Comparison of ENCODE assay signal across 8 mouse cellular contexts in genomic region chr10:79682916-79683582, GRCm38 (mm10). TPM values are rescaled to one million over a fixed set of nuclear protein-coding genes. Genes with fewer than 3 reads are reported as not detected.
DNase-seq lines count a peak whose midpoint lies in the region; ATAC-seq lines count a peak whose summit lies in the region.

No protein-coding gene starts in this region.

- H3K9me3 ChIP-seq in forebrain, embryonic 12.5 days, result no peaks in the 10 kb centered on the region
- no peaks in the 10 kb centered on the region for H3K9me3 ChIP-seq in limb, embryonic 11.5 days (ENCODE audit: control insufficient read depth, low read length)
- H3K9me3 ChIP-seq in midbrain, embryonic 12.5 days, result no peaks in the 10 kb centered on the region

- peak; percentile 52 to 58 for DNase-seq in right cerebral cortex, adult 2 months (ENCODE audit: low spot score in 2 of 2)
- no peak for DNase-seq in right cerebral cortex, adult 18-20 months
- DNase-seq in heart, postnatal 36 days, result peak; percentile 60 to 70
- peak; percentile 78 for DNase-seq in limb, embryonic 11.5 days (ENCODE audit: low spot score)
- DNase-seq in thymus, postnatal 14 days, result peak; percentile 78

- ATAC-seq in forebrain, embryonic 12.5 days (ENCODE audit: low FRiP score), result no peak
- no peak for ATAC-seq in limb, embryonic 11.5 days (ENCODE audit: insufficient number of reproducible peaks, low FRiP score, low TSS enrichment, low read depth)
- no peak for ATAC-seq in midbrain, embryonic 12.5 days (ENCODE audit: low FRiP score, low read depth)

- H3K27ac ChIP-seq in brown adipose tissue, adult 24 weeks (replicated peaks; ENCODE audit: low read depth, low read length), result peak overlapping the region; percentile 97
- H3K27ac ChIP-seq in forebrain, embryonic 12.5 days, result peak overlapping the region; percentile 86
- H3K27ac ChIP-seq in limb, embryonic 11.5 days (replicated peaks; ENCODE audit: low read depth, low read length), result no peak overlapping the region; the same call in 1 of the 2 replicates
- H3K27ac ChIP-seq in midbrain, embryonic 12.5 days (replicated peaks), result no peak overlapping the region

- intact Hi-C loops in heart, postnatal 36 days (cut with DNase I), result no loop called here

- 5% methylated on average over 10 of the region's 10 CpGs for WGBS in forebrain, embryonic 12.5 days
- 9% methylated on average over 10 of the region's 10 CpGs for WGBS in limb, embryonic 11.5 days
- WGBS in midbrain, embryonic 12.5 days, result 7% methylated on average over 10 of the region's 10 CpGs

- peak overlapping the region; percentile 88 for H3K9ac ChIP-seq in forebrain, embryonic 12.5 days
- peak overlapping the region; percentile 79 for H3K9ac ChIP-seq in limb, embryonic 11.5 days (ENCODE audit: low read length)
- H3K9ac ChIP-seq in midbrain, embryonic 12.5 days (replicated peaks), result peak overlapping the region; percentile 87

- peaks cover 11% of the 10 kb centered on the region; the same call in 1 of the 2 replicates for H3K4me1 ChIP-seq in brown adipose tissue, adult 24 weeks (ENCODE audit: control insufficient read depth, insufficient read depth, insufficient read length, low read length)
- H3K4me1 ChIP-seq in forebrain, embryonic 12.5 days, result peaks cover 27% of the 10 kb centered on the region
- H3K4me1 ChIP-seq in limb, embryonic 11.5 days (ENCODE audit: control insufficient read depth, insufficient read depth, low read length), result peaks cover 12% of the 10 kb centered on the region
- H3K4me1 ChIP-seq in midbrain, embryonic 12.5 days, result peaks cover 23% of the 10 kb centered on the region

- H3K4me2 ChIP-seq in forebrain, embryonic 12.5 days, result peak overlapping the region; percentile 94
- H3K4me2 ChIP-seq in limb, embryonic 11.5 days (ENCODE audit: low read depth, severe bottlenecking), result peak overlapping the region; percentile 85
- peak overlapping the region; percentile 83 for H3K4me2 ChIP-seq in midbrain, embryonic 12.5 days (replicated peaks)

- peaks cover 41% of the 10 kb centered on the region for H3K36me3 ChIP-seq in forebrain, embryonic 12.5 days (replicated peaks)
- peaks cover 22% of the 10 kb centered on the region for H3K36me3 ChIP-seq in limb, embryonic 11.5 days (ENCODE audit: control insufficient read depth, insufficient read depth, low read length)
- H3K36me3 ChIP-seq in midbrain, embryonic 12.5 days, result peaks cover 40% of the 10 kb centered on the region

- H3K4me3 ChIP-seq in brown adipose tissue, adult 24 weeks (ENCODE audit: insufficient read depth, low read depth, low read length), result peak overlapping the region; percentile 94
- peak overlapping the region; percentile 90 for H3K4me3 ChIP-seq in forebrain, embryonic 12.5 days (replicated peaks)
- peak overlapping the region; percentile 81 for H3K4me3 ChIP-seq in limb, embryonic 11.5 days (ENCODE audit: low read depth, low read length)
- peak overlapping the region; percentile 92 for H3K4me3 ChIP-seq in midbrain, embryonic 12.5 days

- 0 out of 2 replicates have a peak, but pooled peaks cover 3% of the 10 kb centered on the region for H3K27me3 ChIP-seq in forebrain, embryonic 12.5 days
- H3K27me3 ChIP-seq in limb, embryonic 11.5 days (ENCODE audit: control insufficient read depth, insufficient read depth, low read length), result no peaks in the 10 kb centered on the region
- H3K27me3 ChIP-seq in midbrain, embryonic 12.5 days, result peaks cover 3% of the 10 kb centered on the region; the same call in 1 of the 2 replicates

RNA-seq across cellular contexts. Expression of gene Cdc34, which starts 1.1 kb away (rescaled TPM):
- 181 and 274 TPM in 2 replicates for polyA plus RNA-seq in brown adipose tissue, adult 24 weeks (2012; ENCODE audit: insufficient read depth, insufficient read length, missing spikeins)
- 129 and 141 TPM in 2 replicates for polyA plus RNA-seq in forebrain, embryonic 12.5 days (2016; fragmentation: Nextera tagmentation; extraction: Ambion mirVana)
- total RNA-seq in heart, postnatal 36 days (2021), result 100 to 1,000 TPM; 178 to 198 TPM
- 171 and 175 TPM in 2 replicates for polyA plus RNA-seq in limb, embryonic 11.5 days (2014; fragmentation: Nextera tagmentation; extraction: Ambion mirVana)
- 139 and 156 TPM in 2 replicates for polyA plus RNA-seq in midbrain, embryonic 12.5 days (2016; fragmentation: Nextera tagmentation; extraction: Ambion mirVana)

RNA-seq across cellular contexts. Expression of gene Gzmm, which starts 5.8 kb away (rescaled TPM):
- polyA plus RNA-seq in brown adipose tissue, adult 24 weeks (2012; ENCODE audit: insufficient read depth, insufficient read length, missing spikeins), result not detected in 2 replicates
- 1.1 and 1.6 TPM in 2 replicates for polyA plus RNA-seq in forebrain, embryonic 12.5 days (2016; fragmentation: Nextera tagmentation; extraction: Ambion mirVana)
- 1 to 10 TPM; 6.5 to 8.4 TPM for total RNA-seq in heart, postnatal 36 days (2021)
- polyA plus RNA-seq in limb, embryonic 11.5 days (2014; fragmentation: Nextera tagmentation; extraction: Ambion mirVana), result 0.45 and 0.94 TPM in 2 replicates
- 1.4 TPM in 2 replicates for polyA plus RNA-seq in midbrain, embryonic 12.5 days (2016; fragmentation: Nextera tagmentation; extraction: Ambion mirVana)

RNA-seq across cellular contexts. Expression of gene Tpgs1, which starts 13.9 kb away (rescaled TPM):
- 17.0 and 17.6 TPM in 2 replicates for polyA plus RNA-seq in brown adipose tissue, adult 24 weeks (2012; ENCODE audit: insufficient read depth, insufficient read length, missing spikeins)
- polyA plus RNA-seq in forebrain, embryonic 12.5 days (2016; fragmentation: Nextera tagmentation; extraction: Ambion mirVana), result 61.0 and 62.5 TPM in 2 replicates
- 10 to 100 TPM; 18.1 to 19.9 TPM for total RNA-seq in heart, postnatal 36 days (2021)
- 67.2 and 70.9 TPM in 2 replicates for polyA plus RNA-seq in limb, embryonic 11.5 days (2014; fragmentation: Nextera tagmentation; extraction: Ambion mirVana)
- polyA plus RNA-seq in midbrain, embryonic 12.5 days (2016; fragmentation: Nextera tagmentation; extraction: Ambion mirVana), result 62.4 and 72.3 TPM in 2 replicates

RNA-seq across cellular contexts. Expression of gene Madcam1, which starts 18.7 kb away (rescaled TPM):
- not detected in 2 replicates for polyA plus RNA-seq in brown adipose tissue, adult 24 weeks (2012; ENCODE audit: insufficient read depth, insufficient read length, missing spikeins)
- polyA plus RNA-seq in forebrain, embryonic 12.5 days (2016; fragmentation: Nextera tagmentation; extraction: Ambion mirVana), result 0.99 and 1.0 TPM in 2 replicates
- not detected for total RNA-seq in heart, postnatal 36 days (2021)
- 5.6 and 5.9 TPM in 2 replicates for polyA plus RNA-seq in limb, embryonic 11.5 days (2014; fragmentation: Nextera tagmentation; extraction: Ambion mirVana)
- polyA plus RNA-seq in midbrain, embryonic 12.5 days (2016; fragmentation: Nextera tagmentation; extraction: Ambion mirVana), result 0.60 and 1.7 TPM in 2 replicates

RNA-seq across cellular contexts. Expression of gene Bsg, which starts 21.2 kb away (rescaled TPM):
- polyA plus RNA-seq in brown adipose tissue, adult 24 weeks (2012; ENCODE audit: insufficient read depth, insufficient read length, missing spikeins), result 495 and 669 TPM in 2 replicates
- polyA plus RNA-seq in forebrain, embryonic 12.5 days (2016; fragmentation: Nextera tagmentation; extraction: Ambion mirVana), result 474 and 500 TPM in 2 replicates
- total RNA-seq in heart, postnatal 36 days (2021), result 1,000 to 10,000 TPM; 1,389 to 1,395 TPM
- 633 and 674 TPM in 2 replicates for polyA plus RNA-seq in limb, embryonic 11.5 days (2014; fragmentation: Nextera tagmentation; extraction: Ambion mirVana)
- 540 and 588 TPM in 2 replicates for polyA plus RNA-seq in midbrain, embryonic 12.5 days (2016; fragmentation: Nextera tagmentation; extraction: Ambion mirVana)

Comparison
In these comparisons a context has a peak if more than half of its experiments do, and no peak if none do; other contexts are left out.
1. H3K27ac ChIP-seq: peak in brown adipose tissue, adult 24 weeks (single experiment) and forebrain, embryonic 12.5 days (single experiment); none in limb, embryonic 11.5 days (single experiment) and midbrain, embryonic 12.5 days (single experiment).
2. Peak in every context shown above with its lines, with median percentiles within 50 percentile points of each other: H3K4me3 ChIP-seq, H3K4me2 ChIP-seq and H3K9ac ChIP-seq.